Mouse (Mus musculus): ENCODE data around the gene Rpp14. TPM values are rescaled to one million over a fixed set of nuclear protein-coding genes. Genes with fewer than 3 reads are reported as not detected.

The Rpp14 gene
- 29.2 TPM for polyA plus RNA-seq (2014; fragmentation: Illumina TruSeq; extraction: RNeasy Lipid Tissue Mini Kit (QIAGEN cat#74804); ENCODE audit: insufficient read depth, low read depth, low replicate concordance)

GRCm38 (mm10) chr14:8080165-8080679 is at the start of gene Rpp14:
Gene Rpp14 (plus strand): TSS chr14:8080367.

GRCm38 (mm10) chr14:8097978-8098686 is 18.0 kb downstream of the Rpp14 start, which contains the start of gene Pxk:
Gene Pxk (plus strand): TSS chr14:8098211.

Other genes with a start within 250 kb of the Rpp14 start
- gene Gm45521, start 123.1 kb upstream of the Rpp14 start, polyA plus RNA-seq (2014; fragmentation: Illumina TruSeq; extraction: RNeasy Lipid Tissue Mini Kit (QIAGEN cat#74804); ENCODE audit: insufficient read depth, low read depth, low replicate concordance), result not detected
- 0.31 TPM for gene Dnase1l3, start 85.8 kb upstream of the Rpp14 start, polyA plus RNA-seq (2014; fragmentation: Illumina TruSeq; extraction: RNeasy Lipid Tissue Mini Kit (QIAGEN cat#74804); ENCODE audit: insufficient read depth, low read depth, low replicate concordance)
- 4.3 TPM for gene Abhd6, start 77.5 kb upstream of the Rpp14 start, polyA plus RNA-seq (2014; fragmentation: Illumina TruSeq; extraction: RNeasy Lipid Tissue Mini Kit (QIAGEN cat#74804); ENCODE audit: insufficient read depth, low read depth, low replicate concordance)
- 21.8 TPM for gene Pxk, start 17.8 kb downstream of the Rpp14 start, polyA plus RNA-seq (2014; fragmentation: Illumina TruSeq; extraction: RNeasy Lipid Tissue Mini Kit (QIAGEN cat#74804); ENCODE audit: insufficient read depth, low read depth, low replicate concordance)
- 77.2 TPM for gene Pdhb, start 92.7 kb downstream of the Rpp14 start, polyA plus RNA-seq (2014; fragmentation: Illumina TruSeq; extraction: RNeasy Lipid Tissue Mini Kit (QIAGEN cat#74804); ENCODE audit: insufficient read depth, low read depth, low replicate concordance)
- 9.8 TPM for gene Kctd6, start 133.8 kb downstream of the Rpp14 start, polyA plus RNA-seq (2014; fragmentation: Illumina TruSeq; extraction: RNeasy Lipid Tissue Mini Kit (QIAGEN cat#74804); ENCODE audit: insufficient read depth, low read depth, low replicate concordance)
- gene Acox2, start 179.0 kb downstream of the Rpp14 start, polyA plus RNA-seq (2014; fragmentation: Illumina TruSeq; extraction: RNeasy Lipid Tissue Mini Kit (QIAGEN cat#74804); ENCODE audit: insufficient read depth, low read depth, low replicate concordance), result 4.7 TPM
- 7.4 TPM for gene Fam107a, start 237.7 kb downstream of the Rpp14 start, polyA plus RNA-seq (2014; fragmentation: Illumina TruSeq; extraction: RNeasy Lipid Tissue Mini Kit (QIAGEN cat#74804); ENCODE audit: insufficient read depth, low read depth, low replicate concordance)